Mouse (Mus musculus): ENCODE data around the gene Safb2. TPM values are rescaled to one million over a fixed set of nuclear protein-coding genes. Genes with fewer than 3 reads are reported as not detected.
"Not testable (repeated sequence)": the region's sequence is repeated elsewhere in the genome, so short reads cannot be mapped to it uniquely, and the experiment has no call there.

Gene Safb2
- 100 to 1,000 TPM; 122 to 141 TPM for total RNA-seq (2021)
- long read RNA-seq, partial matches to known transcripts, result 11 of 20 reads
- long read RNA-seq, other reads (novel, unspliced or antisense), result 8 of 20 reads

DNA sequence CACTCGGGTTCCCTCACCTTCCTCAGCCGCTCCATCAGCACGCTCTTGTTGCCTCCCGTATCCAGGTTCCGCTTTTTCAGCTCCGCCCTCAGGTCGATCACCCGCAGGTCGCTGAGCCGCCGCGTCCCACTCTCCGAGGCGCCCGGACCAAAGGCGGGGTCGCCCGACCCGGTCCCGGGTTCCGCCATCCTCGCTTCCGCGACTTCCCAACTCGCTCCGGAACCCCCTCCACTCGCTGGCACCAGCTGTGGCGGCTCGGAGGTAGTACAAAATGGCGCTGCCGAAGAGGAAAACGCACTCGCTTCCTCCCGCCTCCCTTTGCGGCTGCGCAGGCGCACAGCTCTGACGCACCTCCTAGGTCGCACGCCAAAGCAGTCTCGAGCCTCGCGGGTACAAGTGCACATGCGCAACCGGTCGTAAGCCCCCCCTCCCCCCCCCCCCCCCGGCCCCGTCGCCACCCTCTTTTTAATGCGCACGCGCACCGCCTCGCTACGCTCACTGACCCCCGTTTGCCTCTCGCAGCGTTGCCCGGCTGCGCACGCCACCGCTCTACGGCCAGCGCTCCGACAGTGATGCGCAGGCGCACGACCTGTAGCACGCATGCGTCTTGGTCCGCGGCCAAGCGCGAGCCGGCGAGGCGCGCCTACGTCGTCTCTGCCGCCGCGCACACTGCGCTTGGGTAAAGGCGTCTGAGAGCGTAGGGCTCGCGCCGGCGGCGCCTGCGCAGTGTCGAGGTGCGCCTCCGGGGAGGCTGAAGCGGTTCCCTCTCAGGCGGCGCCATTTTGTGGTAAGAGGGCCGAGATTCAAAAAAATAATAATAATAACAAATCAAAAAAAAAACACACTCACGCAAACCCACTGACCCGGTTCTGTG lies at the start of gene Safb2, which contains the start of gene Safb:
Safb2 (minus strand) TSS at position 329 of the 874 bp plus-strand sequence.
Safb (plus strand) TSS at position 569 of the 874 bp plus-strand sequence.
- peak; percentile 99 to 100 for DNase-seq (ENCODE audit: low spot score in 2 of 2)

DNA sequence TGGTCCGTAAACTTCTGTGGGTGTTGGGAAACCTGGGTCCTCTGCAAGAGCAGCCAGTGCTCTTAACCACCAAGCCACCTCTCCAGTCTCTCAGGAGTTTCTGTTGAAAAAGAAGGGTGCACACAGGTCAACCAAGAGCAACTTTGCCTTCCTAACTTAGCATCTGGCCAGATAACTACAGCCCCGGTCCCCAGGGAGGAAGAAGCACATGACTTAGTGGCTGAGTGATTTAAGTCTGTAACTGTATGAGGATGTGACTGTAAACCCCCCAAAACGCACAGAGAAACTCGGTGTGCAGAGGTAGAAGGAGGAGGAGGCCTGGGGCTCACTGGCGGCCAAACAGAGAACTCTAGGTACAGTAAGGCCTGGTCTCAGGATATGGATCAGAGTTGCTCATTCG lies 49.6 kb upstream of the Safb2 start:
- DNase-seq (ENCODE audit: low spot score in 2 of 2), result no peak

- no peak for DNase-seq (ENCODE audit: low spot score in 2 of 2)
Observed at GRCm38 (mm10) chr17:56631807-56632206, 47.4 kb upstream of the Safb2 start.

GRCm38 (mm10) chr17:56629800-56630781 lies 45.7 kb upstream of the Safb2 start:
- not testable (repeated sequence) for DNase-seq (ENCODE audit: low spot score in 2 of 2)

DNA sequence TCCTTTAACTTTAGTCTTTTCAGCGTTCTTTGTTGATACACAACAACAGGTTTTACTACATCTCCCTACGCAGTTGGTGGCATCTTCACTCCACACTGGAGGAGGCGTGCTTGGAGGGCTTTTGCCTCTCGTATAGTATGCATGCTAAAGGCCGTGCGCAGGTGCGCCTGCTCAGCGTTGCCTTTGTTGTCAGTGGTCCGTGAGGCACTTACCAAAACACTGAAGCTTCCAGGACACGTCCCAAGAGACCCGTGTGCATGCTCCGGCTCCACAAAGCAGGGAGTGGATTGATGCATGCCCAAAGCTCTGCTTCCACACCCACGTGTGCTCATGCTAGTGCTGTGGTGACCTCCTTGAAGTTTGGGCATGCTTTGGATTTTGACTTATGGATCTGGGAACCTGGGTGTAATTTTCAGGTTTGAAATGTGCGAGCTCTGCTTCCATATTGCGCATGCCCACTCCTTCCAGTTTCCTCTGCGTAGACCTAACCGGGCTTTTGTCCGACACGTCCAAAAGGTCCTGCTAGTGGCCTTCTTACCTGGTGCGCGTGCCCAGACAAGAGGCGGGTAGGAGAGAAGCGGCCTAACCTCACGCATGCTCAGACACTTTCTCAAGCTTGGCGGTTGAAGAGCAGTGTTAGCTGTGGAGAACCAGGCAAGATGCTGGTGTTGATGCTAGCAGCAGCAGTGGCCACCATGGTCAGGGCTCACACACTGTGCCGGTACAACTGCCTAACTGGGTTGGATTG lies 43.3 kb upstream of the Safb2 start, which contains the start of gene Catsperd:
Catsperd (plus strand) TSS at position 614 of the 748 bp plus-strand sequence.
- no peak for DNase-seq (ENCODE audit: low spot score in 2 of 2)

GRCm38 (mm10) chr17:56626754-56627470 lies 42.5 kb upstream of the Safb2 start, which contains the start of gene Lonp1:
Gene Lonp1 (minus strand): TSS chr17:56626887.
- peak; percentile 95 for DNase-seq (ENCODE audit: low spot score in 2 of 2)

DNA sequence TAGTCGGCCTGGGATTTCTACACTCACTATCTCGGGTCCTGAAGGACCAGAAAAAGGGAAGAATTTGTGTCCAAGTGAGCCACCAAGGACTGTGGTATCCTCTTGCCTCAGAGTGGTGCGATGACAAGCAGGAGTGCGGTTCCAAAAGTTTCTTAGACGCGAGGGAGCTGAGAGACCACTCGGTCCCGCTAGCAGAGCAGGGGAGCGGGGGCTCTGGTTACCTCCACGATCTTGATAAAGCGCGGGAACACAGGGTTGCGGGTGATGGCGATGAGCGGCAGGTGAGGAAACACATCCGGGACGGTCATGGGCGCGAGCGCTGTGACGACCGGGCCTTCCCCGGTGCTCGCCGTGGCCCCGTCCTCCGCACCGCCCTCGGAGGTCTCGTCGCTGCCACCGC lies 41.9 kb upstream of the Safb2 start:
- DNase-seq (ENCODE audit: low spot score in 2 of 2), result no peak

GRCm38 (mm10) chr17:56625495-56625894 lies 41.1 kb upstream of the Safb2 start:
- no peak for DNase-seq (ENCODE audit: low spot score in 2 of 2)

- no peak for DNase-seq (ENCODE audit: low spot score in 2 of 2)
Observed at GRCm38 (mm10) chr17:56617628-56618027, 33.2 kb upstream of the Safb2 start.

- DNase-seq (ENCODE audit: low spot score in 2 of 2), result no peak
Observed at GRCm38 (mm10) chr17:56616725-56617124, 32.3 kb upstream of the Safb2 start.

GRCm38 (mm10) chr17:56615792-56616191 lies 31.4 kb upstream of the Safb2 start:
- no peak for DNase-seq (ENCODE audit: low spot score in 2 of 2)

DNA sequence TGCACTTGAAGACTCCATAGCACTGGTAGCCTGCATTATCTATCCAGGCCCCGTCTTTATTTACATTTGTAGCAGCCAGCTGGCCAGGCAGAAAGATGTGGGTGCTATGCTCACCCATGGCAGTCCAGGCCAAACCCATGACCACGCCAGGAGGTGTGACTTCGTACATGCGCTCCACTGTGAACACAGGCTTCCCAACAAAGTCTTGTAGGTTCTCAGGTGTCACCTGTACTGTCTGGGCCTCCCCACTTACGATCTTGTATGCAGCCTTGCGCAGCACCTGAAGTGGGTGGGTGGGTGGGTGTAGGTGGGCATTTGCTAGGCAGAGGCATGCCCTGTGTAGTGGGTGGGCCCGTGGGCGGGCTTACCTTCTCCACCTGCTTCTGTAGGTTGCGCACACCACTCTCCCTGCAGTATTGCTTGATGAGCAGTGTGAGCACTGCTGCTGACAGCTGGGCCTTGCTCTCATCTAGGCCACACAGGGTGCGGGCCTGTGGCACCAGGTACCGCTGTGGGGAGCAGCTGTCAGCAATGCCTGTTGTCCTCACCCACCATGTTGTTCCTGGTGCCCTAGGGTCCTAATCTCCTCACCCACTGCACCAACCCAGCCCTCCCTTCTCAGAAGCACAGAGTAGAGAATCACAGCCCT lies 30.9 kb upstream of the Safb2 start:
- DNase-seq (ENCODE audit: low spot score in 2 of 2), result no peak

DNA sequence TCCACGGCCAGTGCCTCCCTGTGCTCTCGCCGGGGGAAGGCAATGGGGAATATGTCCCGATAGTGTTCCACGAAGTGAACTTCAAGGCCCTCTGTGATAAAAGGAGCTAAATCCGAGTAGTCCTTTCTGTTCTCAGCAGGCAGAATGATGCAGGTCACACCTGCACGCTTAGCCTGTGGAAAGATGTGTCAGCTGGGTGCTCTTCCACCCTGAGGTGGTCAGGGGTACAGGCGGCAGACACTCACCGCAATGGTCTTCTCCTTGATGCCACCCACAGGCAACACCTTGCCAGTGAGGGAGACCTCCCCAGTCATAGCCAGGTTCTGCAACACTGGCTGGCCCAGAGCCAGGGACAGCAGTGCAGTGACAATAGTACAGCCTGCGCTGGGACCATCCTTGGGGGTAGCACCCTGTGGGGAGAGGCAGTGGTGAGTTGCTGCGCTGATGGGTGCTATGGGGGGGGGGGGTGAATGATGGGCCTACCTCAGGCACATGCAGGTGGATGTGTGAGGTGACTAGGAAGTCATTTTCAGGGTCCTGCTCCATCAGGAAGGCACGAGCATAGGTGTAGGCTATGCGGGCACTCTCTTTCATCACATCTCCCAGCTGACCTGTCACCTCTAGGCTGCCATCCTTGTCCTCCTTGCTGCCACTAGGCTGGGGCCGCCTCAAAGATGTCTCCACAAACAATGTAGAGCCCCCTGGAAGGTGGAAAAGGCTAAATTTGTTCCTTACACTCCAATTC lies 30.2 kb upstream of the Safb2 start:
- DNase-seq (ENCODE audit: low spot score in 2 of 2), result no peak

DNA sequence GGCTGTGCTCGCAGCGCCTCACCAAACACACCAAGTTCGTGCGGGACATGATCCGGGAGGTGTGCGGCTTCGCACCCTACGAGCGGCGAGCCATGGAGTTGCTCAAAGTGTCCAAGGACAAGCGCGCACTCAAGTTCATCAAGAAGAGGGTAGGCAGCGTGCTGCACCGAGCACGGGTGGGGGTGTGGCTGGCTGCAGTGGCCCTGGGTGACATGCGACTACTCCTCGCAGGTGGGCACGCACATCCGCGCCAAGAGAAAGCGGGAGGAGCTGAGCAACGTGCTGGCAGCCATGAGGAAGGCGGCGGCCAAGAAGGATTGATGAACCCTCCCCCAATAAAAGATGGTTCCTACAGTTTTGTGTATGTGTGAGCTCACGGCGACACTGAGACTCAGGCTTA lies 29.5 kb upstream of the Safb2 start:
- DNase-seq (ENCODE audit: low spot score in 2 of 2), result not testable (repeated sequence)

- peak; percentile 98 for DNase-seq (ENCODE audit: low spot score in 2 of 2)
Observed at GRCm38 (mm10) chr17:56613236-56613844, 29.0 kb upstream of the Safb2 start, which contains the start of gene Rpl36. Gene Rpl36 (plus strand): TSS chr17:56613416.

GRCm38 (mm10) chr17:56612565-56612939 lies 28.2 kb upstream of the Safb2 start:
- not testable (repeated sequence) for DNase-seq (ENCODE audit: low spot score in 2 of 2)

- DNase-seq (ENCODE audit: low spot score in 2 of 2), result no peak
Observed at GRCm38 (mm10) chr17:56611861-56612564, 27.6 kb upstream of the Safb2 start.

- no peak for DNase-seq (ENCODE audit: low spot score in 2 of 2)
Observed at GRCm38 (mm10) chr17:56611323-56611722, 26.9 kb upstream of the Safb2 start.
